Mouse (Mus musculus) cerebellum, adult 18-20 months (tissue): ENCODE measurements around the gene Arl6ip4.

Experiments used
- DNase-seq, 2 experiments: peaks; one replicate each; pipeline ENCODE4 v3.0.0; 2021

The Arl6ip4 gene

DNA sequence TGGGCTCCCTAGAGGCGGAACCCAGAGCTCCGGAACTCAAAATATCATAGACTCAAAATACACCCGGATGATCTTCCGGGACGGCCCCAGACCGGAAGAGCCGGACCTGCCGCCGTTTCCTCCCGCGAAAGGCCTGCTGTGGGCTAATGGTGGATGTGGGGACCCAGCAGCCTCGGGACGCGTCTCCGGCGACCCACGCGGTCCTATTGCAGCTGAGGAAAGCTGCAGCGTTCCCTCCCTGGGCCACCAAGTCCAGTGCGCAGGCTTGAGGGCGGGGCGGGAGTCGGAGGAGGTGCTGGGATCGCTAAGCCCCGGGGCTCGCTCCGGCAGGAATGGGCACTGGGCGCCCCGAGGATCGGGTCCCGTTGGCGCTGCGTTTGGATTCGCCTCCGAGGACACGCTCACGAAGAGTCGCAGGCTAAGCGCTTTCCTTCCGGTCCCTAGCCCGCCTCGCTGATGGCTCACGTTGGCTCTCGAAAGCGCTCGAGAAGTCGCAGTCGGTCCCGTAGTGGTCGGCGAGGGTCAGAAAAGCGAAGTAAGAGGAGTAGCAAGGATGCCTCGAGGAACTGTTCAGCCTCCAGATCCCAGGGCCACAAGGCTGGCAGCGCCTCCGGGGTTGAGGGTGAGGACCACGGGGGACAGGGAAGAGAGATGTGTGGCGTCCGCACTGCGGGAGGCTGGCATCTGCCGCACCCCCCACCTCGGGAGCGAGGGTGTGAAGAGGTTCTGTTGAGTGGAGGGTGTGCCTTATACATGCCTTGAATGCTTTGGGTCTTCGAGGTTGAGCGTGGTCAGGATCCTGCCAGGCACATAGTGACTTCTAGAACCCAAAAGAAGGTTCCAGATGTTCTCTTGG is at the start of gene Arl6ip4:
Gene Arl6ip4 (plus strand): TSS at position 100 of the 856 bp plus-strand sequence.
- peak; percentile 63 to 82 for DNase-seq

GRCm38 (mm10) chr5:124069657-124070056 is 46.2 kb upstream of the Arl6ip4 start:
- DNase-seq: no peak

GRCm38 (mm10) chr5:124073682-124074081 is 42.2 kb upstream of the Arl6ip4 start:
- no peak for DNase-seq

DNA sequence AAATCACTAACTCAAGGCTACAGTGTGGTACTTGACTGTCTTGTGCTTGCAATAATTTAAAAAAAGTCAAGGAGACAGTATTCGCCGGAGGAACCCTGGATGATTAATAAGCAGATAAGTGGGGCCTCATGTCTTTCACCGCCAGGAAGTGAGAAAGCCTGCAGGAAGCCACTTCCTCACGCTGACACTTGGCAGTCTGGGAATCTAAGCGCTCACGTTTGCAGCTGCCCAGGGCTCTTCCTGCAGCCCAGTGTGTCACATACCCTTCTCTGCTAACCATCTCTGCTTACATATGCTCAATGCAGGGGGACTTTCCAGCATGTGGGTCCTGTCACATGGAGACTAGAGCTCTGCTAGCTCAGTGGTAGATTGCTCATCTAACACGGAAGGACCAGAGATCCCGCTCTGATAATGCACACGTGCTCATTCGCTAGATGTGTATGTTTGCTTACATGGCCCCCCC is 41.0 kb upstream of the Arl6ip4 start:
- DNase-seq: no peak

- DNase-seq: no peak
Observed at GRCm38 (mm10) chr5:124075716-124076115, 40.2 kb upstream of the Arl6ip4 start.

GRCm38 (mm10) chr5:124076559-124076958 is 39.3 kb upstream of the Arl6ip4 start:
- no peak for DNase-seq

GRCm38 (mm10) chr5:124077241-124077640 is 38.6 kb upstream of the Arl6ip4 start:
- no peak for DNase-seq

DNA sequence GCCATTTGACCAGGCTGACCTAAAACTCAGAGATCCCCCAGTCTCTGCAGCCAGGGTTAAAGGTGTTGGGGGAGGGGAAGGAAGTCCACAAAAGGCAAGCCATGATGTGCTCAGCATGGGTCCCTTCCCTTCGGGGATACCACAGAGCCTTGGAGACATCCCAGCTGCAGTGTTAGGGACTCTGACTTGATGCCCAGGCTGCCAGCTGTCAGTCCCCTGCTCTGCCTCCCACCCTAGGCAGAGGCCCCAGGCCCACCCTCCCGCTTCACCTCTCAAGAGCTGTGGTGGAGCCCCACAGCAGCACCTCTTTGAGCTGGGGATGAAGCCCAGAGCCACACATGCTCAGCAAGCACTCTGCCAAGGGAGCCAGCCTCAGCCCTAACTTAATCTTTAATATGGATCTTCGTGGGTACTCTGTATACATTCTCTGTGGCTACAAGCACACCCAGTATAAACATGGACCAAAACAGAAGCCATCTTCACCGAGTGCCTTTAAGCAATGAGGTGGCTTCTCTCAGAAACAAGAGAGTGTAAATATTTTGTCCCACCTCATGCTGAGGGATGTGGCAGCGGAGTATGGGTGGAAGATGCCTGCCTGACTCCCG is 37.9 kb upstream of the Arl6ip4 start:
- no peak for DNase-seq

GRCm38 (mm10) chr5:124078794-124079416 is 37.0 kb upstream of the Arl6ip4 start:
- DNase-seq: peak; percentile 39 to 53

GRCm38 (mm10) chr5:124079880-124080279 is 36.0 kb upstream of the Arl6ip4 start:
- DNase-seq: no peak

DNA sequence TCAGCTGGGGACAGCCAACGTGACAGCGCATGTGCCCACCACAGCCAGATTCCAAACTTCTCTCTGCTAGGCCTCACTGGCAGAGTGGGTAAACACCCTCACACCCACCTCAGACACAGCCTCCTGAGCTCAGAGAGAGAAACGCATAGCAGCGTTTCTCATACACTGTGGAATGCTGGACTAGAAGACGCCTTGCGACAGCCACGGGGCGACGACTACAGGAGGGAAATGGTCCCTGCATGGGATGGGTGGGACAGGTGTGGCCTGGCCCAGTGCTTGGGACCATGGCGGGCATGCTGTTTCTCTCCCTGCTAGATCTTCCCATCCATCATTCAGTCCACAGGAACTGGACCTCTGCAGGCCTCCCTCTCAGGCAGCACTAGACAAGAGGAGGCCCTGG is 33.4 kb upstream of the Arl6ip4 start:
- DNase-seq: no peak

GRCm38 (mm10) chr5:124082941-124083688 is 32.8 kb upstream of the Arl6ip4 start:
- DNase-seq: no peak

DNA sequence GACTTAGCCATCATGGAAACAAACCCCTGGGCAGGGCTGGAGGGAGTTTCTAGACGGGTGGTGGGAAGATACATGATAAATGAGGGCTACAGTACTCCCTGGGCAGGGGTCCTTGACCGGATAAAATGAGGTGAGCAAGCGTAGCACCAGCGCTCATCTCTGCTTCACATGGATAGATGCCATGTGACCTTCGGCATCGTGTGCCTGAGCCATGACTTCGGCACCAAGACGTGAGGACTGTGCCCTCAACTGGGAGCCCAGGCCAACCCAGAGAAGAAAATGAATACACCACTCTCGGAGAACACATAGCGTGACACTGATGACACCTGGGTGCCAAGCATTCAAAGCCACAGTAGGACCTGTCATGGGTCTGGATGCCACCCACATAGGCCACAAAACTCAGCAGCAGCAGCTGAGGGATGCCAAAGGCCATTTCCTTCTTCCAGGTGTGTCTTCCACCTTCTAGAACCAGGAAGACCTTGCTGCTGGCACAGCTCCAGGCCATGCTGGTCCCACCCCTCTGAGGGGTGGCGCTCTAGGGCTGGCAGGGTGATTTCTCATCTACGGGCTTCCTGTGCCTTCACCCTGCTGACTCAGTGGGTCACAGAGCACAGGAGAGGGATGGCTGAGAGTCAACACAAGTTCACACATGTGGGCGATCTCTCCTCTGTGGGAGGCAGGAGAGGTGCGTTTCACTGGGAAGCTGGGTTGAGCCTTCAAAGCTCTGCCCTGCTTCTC is 31.9 kb upstream of the Arl6ip4 start:
- DNase-seq: no peak

- peak; percentile 85 to 91 for DNase-seq
Observed at GRCm38 (mm10) chr5:124084588-124085173, 31.2 kb upstream of the Arl6ip4 start.

DNA sequence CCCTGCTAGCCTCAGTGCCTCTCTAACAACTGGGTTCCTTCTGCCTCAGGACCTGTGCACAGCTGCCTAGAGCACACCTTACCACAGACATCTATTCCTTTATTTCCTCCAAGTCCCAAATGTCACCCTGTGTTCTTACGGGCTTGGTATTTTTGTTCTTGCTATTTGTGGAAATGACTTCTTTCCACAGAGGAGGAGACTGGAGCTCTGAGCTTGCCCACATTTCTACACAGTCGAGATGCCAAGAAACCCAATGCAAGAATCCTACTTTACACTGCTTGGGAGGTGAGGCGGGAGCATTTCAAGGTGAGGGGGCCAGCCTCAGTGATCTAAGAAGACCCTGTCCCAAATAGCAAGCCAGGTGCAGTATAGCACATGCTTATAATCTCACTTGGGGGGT is 30.4 kb upstream of the Arl6ip4 start:
- DNase-seq: no peak

GRCm38 (mm10) chr5:124086876-124087275 is 29.0 kb upstream of the Arl6ip4 start:
- no peak for DNase-seq

DNA sequence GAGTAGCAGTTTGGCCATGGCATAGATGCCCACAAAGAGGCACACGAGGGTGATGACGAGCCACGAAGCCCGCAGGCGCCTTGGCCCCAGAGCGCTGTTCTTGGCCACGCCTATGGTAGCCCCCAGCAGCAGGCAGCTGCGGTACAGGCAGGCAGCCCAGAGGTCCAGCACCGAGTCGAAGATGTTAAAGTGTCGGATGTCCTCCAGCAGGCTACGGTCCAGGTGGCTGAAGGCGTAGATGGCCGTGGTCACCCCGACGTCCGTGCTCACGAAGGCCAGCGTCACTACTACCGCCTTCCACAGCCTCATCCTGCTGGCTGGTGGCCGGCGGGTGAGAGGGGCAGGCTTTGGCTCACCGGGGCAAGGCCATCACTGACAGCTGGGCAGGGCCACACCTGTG is 26.0 kb upstream of the Arl6ip4 start:
- no peak for DNase-seq

DNA sequence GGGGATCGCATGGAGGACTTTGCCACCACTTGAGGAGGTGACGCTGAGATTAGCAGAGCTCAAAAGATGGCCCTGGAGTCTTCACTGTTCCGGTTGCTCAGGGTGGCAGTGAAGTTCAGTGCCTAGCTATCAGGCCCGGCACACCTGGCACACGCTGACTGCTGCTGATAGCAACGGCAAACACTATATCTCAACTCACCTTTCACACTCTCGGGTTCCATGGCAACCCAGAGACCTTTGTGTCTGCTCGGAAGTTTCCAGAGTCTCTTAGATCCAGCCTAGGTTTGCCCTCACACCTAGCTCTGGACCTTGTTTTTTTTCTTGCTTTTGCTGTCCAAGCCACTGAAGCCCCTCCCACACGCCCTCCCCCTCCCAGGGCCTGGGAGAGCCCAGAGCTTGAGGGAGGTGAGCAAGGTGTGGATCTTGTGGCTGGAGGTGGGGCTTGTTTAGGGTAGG is 23.9 kb upstream of the Arl6ip4 start:
- no peak for DNase-seq

- peak; percentile 79 to 85 for DNase-seq
Observed at GRCm38 (mm10) chr5:124093120-124093794, 22.6 kb upstream of the Arl6ip4 start.

DNA sequence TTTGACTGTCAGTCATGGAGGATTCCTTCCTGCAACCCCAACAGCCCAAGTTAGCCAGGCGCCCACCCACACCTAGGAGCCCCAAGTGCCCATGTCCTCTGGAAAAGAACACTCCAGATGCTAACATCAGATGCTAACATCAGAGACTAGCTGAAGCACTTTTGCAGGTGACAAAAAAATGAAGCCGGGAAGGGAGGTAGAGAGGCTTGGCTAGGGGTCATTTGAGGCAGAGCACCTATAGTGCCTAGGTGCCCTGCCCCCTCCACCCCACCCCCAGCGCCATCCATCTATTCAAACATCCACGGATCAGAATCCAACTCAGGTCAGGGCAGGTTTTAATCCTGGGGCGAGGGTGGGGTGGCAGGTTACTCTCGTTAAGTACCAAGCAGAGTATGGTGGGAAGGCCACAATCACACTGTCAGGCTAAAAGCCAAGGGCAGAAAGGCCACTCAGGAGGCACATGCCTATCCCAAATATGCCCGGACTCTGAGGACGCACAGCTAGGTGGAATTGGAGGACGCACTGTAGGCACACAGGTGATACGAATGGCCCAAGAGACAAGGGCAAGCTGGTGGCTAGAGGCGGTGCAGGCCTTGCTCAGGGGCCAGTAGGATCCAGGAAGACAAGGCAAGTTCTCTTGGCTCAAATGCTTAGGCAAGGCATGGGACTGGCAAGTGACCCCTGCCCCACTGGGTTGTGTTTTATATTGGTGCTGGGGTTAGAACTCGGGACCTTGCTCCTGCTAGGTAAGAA is 21.9 kb upstream of the Arl6ip4 start:
- DNase-seq: no peak
